ENCODE assay signal across 7 mouse cellular contexts in the genomic region with DNA sequence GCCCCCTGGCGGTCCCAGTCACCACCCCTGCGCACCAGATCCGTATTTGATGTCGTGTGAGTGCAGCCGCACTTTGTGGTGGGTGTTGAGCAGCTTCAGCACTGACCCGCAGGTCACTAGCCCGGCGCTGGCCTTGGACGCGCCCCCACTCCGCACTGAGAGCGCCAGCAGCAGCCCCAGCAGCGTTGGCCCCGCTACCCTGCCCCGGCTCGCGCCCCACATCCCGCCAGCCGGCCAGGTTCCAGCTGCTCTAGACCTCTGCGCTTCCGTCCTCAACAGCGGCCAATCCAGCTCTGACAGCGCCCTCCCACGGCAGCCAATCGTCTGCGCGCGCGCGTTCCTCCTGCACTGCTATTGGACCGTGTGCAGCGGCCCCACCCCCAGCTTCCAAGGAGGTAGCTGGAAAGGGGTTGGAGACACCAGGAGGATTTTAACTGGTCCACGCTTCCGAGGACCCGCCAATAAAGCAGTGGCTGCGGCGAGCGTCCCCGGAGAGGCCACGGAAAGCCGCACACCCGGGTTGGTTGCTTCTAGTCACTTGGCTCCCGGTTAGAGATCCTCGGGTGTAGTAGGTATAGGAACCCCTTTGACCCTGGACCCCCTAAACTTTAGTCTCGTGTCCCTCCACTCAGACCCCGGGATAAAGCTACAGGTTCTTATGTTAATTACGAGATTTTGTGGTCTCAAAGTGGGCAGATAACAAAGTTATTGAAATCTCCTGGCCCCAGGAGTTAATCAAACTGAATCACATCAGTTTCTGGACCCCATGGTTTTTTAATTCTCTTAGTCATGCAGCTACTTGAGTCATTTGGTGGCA. TPM values are rescaled to one million over a fixed set of nuclear protein-coding genes. Genes with fewer than 3 reads are reported as not detected.
DNase-seq lines count a peak whose midpoint lies in the region; ATAC-seq lines count a peak whose summit lies in the region.

Gene Sdf2l1, minus strand, starts transcription at position 295 of the 817 bp plus-strand sequence.

- DNase-seq in adrenal gland, adult 18-20 months (ENCODE audit: low spot score in 2 of 2) = peak; percentile 94 to 95
- peak; percentile 99 for DNase-seq in embryo, embryonic 11 days
- peak; percentile 92 to 95 for DNase-seq in gastrocnemius, postnatal 36 days
- peak; percentile 97 to 99 for DNase-seq in left cerebral cortex, postnatal 25 days (ENCODE audit: low spot score in 2 of 2)
- DNase-seq in midbrain, embryonic 10.5 days (ENCODE audit: low spot score) = peak; percentile 99
- DNase-seq in right cerebral cortex, postnatal 4 days = peak; percentile 98

- H3K36me3 ChIP-seq in intestine, embryonic 15.5 days = no peaks in the 10 kb centered on the region
- peaks cover 13% of the 10 kb centered on the region; the same call in 1 of the 2 replicates for H3K36me3 ChIP-seq in midbrain, embryonic 10.5 days

- peak within 1 kb of the TSS; percentile 74 for H3K27ac ChIP-seq in intestine, embryonic 15.5 days
- peak within 1 kb of the TSS; percentile 92 for H3K27ac ChIP-seq in midbrain, embryonic 10.5 days (replicated peaks)

- no peaks in the 10 kb centered on the region for H3K27me3 ChIP-seq in intestine, embryonic 15.5 days (replicated peaks)
- no peaks in the 10 kb centered on the region for H3K27me3 ChIP-seq in midbrain, embryonic 10.5 days (ENCODE audit: low read depth, poor library complexity, severe bottlenecking)

- H3K4me2 ChIP-seq in intestine, embryonic 15.5 days (replicated peaks) = peak within 1 kb of the TSS; percentile 95

- WGBS in intestine, embryonic 15.5 days = under 1% methylated on average over 47 of the region's 47 CpGs
- under 1% methylated on average over 47 of the region's 47 CpGs for WGBS in midbrain, embryonic 10.5 days

- intact Hi-C loops in gastrocnemius, postnatal 36 days (cut with DNase I) = loop anchor here (5.0 kb wide), 1 partner anchor 75 kb away; the partner anchor contains the start of gene Rimbp3
- intact Hi-C loops in left cerebral cortex, postnatal 25 days (cut with DNase I) = loop anchor here (2.0 to 5.0 kb wide), 2 partner anchors 75 to 143 kb away; partner anchors contain the start of gene Rimbp3

- no peaks in the 10 kb centered on the region for H3K9me3 ChIP-seq in intestine, embryonic 15.5 days
- H3K9me3 ChIP-seq in midbrain, embryonic 10.5 days (replicated peaks) = no peaks in the 10 kb centered on the region

- peaks cover 9% of the 10 kb centered on the region for H3K4me1 ChIP-seq in intestine, embryonic 15.5 days (replicated peaks)
- H3K4me1 ChIP-seq in midbrain, embryonic 10.5 days = peaks cover 26% of the 10 kb centered on the region

- H3K4me3 ChIP-seq in intestine, embryonic 15.5 days (replicated peaks) = peak within 1 kb of the TSS; percentile 79
- peak within 1 kb of the TSS; percentile 83 for H3K4me3 ChIP-seq in midbrain, embryonic 10.5 days

- ATAC-seq in intestine, embryonic 15.5 days = peak; percentile 99

- H3K9ac ChIP-seq in intestine, embryonic 15.5 days = peak within 1 kb of the TSS; percentile 81

RNA-seq across cellular contexts. Expression of gene Sdf2l1, which starts in this region (rescaled TPM):
- total RNA-seq in adrenal gland, adult 18-20 months (2021) = 10 to 100 TPM; 33.4 to 41.0 TPM
- total RNA-seq in gastrocnemius, postnatal 36 days (2021) = 1 to 10 TPM; 3.8 to 4.8 TPM
- 134 and 192 TPM in 2 replicates for polyA plus RNA-seq in intestine, embryonic 15.5 days (2015; fragmentation: Nextera tagmentation; extraction: Ambion mirVana)
- 10 to 100 TPM; 34.0 to 34.2 TPM for total RNA-seq in left cerebral cortex, postnatal 25 days (2021)
- 101 and 136 TPM in 2 replicates for polyA plus RNA-seq in midbrain, embryonic 10.5 days (2016; fragmentation: Nextera tagmentation; extraction: Ambion mirVana)

Comparison
In these comparisons a context has a peak if more than half of its experiments do, and no peak if none do; other contexts are left out.
1. Peak in every context shown above with its lines: DNase-seq, ATAC-seq, H3K4me3 ChIP-seq and H3K27ac ChIP-seq.
2. RNA of gene Sdf2l1 (total RNA-seq): 33.4 to 41.0 TPM in adrenal gland, adult 18-20 months and 34.0 to 34.2 TPM in left cerebral cortex, postnatal 25 days; 3.8 to 4.8 TPM in gastrocnemius, postnatal 36 days; every median in the first group is over 4 times any median in the second.